Mouse (Mus musculus) CD8-positive naive resting alpha-beta T cell, adult 2 months (primary cell): Measurements from ENCODE around the gene Rhot2.
"Not testable (repeated sequence)": the region's sequence is repeated elsewhere in the genome, so short reads cannot be mapped to it uniquely, and the experiment has no call there.

Experiments
- DNase-seq, 2 experiments: peaks; one replicate each; pipeline ENCODE4 v3.0.0; 2022; ENCODE audit warnings: low read depth in 2 of 2, low spot score in 2 of 2

Rhot2 gene

GRCm38 (mm10) chr17:25874721-25875170 is 30.1 kb upstream of the Rhot2 start, which contains the start of gene Mettl26:
Gene Mettl26, plus strand, starts transcription at chr17:25875074.
- DNase-seq = peak; percentile 98

GRCm38 (mm10) chr17:25874148-25874720 is 29.6 kb upstream of the Rhot2 start:
- DNase-seq = no peak

- DNase-seq = no peak
These were observed 28.9 kb upstream of the Rhot2 start for GRCm38 (mm10) chr17:25873405-25874147.

DNA sequence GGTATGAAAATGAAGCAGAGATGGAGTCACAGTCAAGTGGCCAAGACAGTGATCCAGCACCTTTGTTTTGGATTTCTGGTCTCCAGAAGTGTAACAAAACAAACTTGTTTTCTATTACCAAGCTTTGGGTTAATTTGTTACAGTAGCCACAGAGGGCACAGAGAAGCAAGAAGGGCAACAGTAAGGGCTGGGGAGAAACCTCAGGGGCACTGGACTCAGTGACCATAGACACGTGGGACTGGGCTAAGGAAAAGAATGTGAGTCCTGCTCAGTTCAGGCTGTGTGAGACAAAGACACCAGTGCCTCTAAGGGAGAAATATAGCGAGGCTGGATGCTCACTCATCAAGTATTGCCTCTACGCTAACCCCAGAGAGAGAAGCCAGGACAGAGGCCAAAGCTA is 28.0 kb upstream of the Rhot2 start:
- DNase-seq = no peak

- DNase-seq = not testable (repeated sequence)
These were observed 26.9 kb upstream of the Rhot2 start for GRCm38 (mm10) chr17:25871566-25871965.

- no peak for DNase-seq
These were observed 25.3 kb upstream of the Rhot2 start for GRCm38 (mm10) chr17:25869954-25870353.

GRCm38 (mm10) chr17:25869498-25869897 is 24.8 kb upstream of the Rhot2 start:
- DNase-seq = no peak

DNA sequence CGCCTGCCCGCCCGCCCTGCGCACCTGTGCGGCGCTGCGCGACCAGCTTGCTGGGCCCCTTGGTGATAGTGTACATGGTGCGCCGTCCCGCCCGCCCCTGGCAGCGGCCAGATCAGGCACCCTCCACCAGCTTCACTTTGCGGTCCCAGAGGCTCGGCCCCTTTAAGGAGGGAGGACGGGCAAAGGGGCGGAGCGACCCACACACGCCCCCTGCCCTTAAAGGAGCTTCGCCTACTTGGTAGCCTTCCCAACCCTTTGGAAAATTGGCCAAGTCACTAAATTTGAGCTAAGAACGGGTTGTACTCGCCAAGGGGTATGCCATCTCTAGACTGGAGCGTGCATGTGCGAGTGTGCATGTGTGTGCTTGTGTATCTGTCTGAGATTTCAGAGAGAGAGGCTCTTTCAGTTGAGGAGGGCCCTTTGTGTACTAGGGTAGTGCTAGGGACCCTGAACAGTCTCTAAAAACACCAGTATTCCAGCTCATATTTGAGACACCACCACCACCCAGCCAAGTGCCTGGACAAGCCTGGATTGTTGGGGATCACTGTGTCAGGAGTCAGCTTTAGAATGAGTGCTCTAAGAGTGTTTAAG is 24.0 kb upstream of the Rhot2 start, which contains the start of gene Mcrip2:
Gene Mcrip2, minus strand, starts transcription at position 164 of the 591 bp plus-strand sequence.
- DNase-seq = peak; percentile 41 to 46

- no peak for DNase-seq
These were observed 23.4 kb upstream of the Rhot2 start for GRCm38 (mm10) chr17:25867836-25868600.

GRCm38 (mm10) chr17:25867509-25867835 is 22.8 kb upstream of the Rhot2 start:
- peak; percentile 21 to 31 for DNase-seq

DNA sequence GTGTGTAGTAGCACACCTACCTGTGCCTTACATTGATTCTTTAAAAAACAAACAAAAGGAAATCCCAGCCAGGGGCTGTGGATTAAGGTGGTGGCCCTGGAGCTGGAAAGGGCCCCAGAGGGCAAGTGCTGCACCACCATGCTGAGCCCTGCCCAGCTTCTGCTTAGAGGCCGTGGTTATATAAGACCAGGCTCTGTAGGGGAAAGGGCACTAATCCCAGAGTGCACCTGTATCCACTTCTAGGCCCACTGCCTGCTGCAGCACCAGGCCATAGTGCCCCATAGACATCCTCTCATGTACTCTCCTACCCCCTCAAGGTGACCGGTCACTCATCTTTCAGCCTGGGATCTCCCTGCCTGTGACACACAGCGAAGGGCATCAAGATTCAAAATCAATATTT is 21.5 kb upstream of the Rhot2 start:
- no peak for DNase-seq

GRCm38 (mm10) chr17:25865288-25865687 is 20.6 kb upstream of the Rhot2 start:
- no peak for DNase-seq

GRCm38 (mm10) chr17:25864311-25864710 is 19.7 kb upstream of the Rhot2 start:
- DNase-seq = no peak

DNA sequence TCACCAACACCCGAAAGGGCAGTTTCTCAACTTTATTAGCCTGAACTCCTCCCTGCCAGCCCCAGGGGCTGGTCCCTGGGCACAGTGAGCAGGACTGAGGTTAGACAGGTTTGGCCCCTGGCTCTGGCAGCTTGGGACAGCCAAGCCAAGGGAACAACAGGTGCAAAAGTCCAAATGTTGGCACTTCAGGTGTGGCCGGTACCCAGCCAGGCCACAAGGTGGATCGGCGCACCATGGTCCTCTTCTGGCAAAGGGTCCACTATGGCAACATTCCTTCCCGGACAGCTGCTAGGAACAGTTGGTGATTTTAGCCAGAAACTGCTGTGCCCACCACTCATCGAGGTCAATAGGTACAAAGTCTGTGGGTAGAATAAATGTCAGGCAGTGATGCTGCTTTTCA is 19.0 kb upstream of the Rhot2 start:
- no peak for DNase-seq

- no peak for DNase-seq
These were observed 17.3 kb upstream of the Rhot2 start for GRCm38 (mm10) chr17:25861704-25862612.

DNA sequence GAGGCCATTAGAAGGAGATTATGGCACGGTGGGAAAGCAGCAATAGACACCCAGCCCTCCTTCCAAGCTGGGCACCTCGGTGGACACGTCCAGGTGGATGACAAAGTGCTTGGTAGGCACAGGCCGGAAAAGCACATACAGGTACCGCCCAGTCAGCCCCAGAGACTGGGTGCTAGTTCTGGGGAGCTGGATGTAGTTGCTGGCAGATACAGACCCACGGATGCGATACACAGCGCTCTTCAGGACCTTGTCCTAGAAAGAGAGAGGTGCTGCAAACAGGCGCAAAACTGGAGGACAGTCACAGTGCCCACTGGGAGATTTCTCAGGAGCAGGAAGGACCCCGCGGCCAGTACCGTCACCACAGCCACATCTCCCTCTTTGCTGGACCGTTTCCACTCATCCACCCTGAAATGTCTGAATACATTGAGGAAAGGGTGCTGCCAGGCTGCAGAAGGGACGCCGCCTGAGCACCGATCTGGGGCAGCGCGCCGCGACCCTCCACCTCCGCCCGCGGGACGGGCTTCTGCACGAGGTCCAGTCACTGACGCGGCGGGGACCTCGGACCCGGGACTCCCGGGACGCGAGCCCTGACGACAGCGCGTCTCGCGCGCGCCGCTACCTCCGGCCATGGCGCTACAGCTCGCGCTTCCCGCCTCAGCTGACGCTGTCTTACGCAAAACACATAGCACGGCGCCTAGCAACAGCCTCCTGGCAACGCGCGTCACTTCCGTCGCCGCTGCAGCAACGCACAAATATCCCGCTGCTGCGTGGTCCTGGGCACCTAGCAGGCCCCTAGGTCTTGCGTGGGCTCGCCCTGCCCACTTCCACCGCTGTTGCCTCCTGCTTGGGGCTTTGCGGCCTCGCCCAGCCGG is 16.4 kb upstream of the Rhot2 start, which contains the start of gene Wdr90:
Gene Wdr90, minus strand, starts transcription at position 670 of the 872 bp plus-strand sequence.
- peak; percentile 80 to 83 for DNase-seq

DNA sequence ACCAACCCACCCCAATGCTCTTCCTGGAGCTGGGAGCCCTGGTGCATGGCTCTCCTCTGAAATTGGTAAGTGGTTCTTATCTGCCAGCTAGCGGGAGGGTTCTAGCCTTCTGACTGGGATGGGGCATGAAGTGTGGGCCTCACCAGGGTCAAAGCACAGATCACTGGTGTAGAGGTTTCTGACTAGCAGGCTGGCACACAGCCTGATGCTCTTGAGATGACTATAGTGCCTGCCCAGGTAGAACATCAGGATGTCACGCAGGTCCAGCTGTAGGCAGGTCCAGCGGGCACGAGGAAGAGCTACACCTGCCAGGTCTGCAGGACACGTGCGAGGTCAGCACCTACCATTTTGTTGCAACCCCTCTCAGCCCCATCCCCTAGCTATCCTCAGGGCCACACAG is 15.6 kb upstream of the Rhot2 start:
- no peak for DNase-seq

DNA sequence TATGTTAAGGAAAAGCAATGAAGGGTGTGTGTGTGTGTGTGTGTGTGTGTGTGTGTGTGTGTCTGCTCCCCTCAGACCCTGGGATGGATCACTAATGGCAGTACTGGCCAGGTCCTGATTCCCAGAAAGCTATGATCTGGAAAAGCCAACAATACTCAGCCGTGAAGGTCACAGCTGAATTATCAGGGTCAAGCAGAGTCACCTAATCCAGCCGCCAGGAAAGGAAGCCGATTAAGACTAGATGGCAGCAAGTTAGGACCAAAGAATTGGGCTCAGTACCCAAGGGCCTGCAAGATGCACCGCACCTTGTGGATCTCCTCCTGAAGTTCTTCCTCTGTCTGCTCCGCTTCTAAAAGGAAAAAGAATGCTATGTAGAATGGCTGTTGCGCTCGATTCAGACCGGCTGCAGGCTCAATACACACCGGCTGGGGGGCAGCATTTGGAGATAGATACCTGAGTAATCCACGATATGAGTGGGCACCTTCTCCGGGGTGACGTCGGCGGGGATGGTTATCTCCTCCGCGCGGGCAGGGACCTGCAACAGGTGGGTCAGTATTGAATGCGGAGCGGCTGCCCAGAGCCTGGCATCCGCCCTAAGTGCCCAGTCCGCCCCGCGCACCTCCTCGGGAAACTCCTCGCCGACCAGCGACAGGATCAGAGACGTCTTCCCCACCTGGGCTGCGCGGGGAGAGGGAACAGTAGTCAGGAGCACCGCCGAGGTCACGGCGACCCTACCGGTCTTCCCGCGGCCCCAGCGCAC is 835 bp downstream of the Rhot2 start:
- DNase-seq = peak in 1 of 2 experiments; percentile 18

DNA sequence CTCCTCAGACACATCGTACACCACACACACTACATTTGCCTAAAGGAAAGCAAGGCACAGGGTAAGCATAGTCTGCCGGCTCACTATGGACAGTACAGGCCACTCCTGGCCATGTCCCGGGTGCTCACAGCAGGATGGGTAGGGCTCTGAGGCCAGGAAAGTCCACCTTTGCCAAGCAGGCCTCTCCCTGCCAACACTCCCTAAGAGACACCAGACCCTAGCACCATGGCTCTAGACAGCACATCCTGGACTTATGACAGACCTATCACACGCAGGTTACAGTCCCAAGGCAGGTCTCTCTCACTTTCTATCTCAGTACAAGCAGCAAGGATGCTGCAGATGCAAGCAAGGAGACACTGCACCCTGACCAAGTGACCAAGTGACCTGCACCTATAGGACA is 1.5 kb downstream of the Rhot2 start:
- no peak for DNase-seq
